Mouse (Mus musculus) limb, embryonic 12.5 days (tissue): ENCODE results near the gene Rab26. TPM values are rescaled to one million over a fixed set of nuclear protein-coding genes. Genes with fewer than 3 reads are reported as not detected.

Experiments
- ATAC-seq: fragments of 200-750 bp; cut with Nextera tagmentation; 2 replicates; pipeline ENCODE4 v1.8.0; 2017; ENCODE audit warnings: low read depth, moderate TSS enrichment; ENCODE audit not compliant: insufficient number of reproducible peaks, insufficient read depth, low FRiP score, low TSS enrichment
- H3K27ac ChIP-seq: fragments of 300-500 bp; sonication (generic); 2 replicates; pipeline ENCODE4 v1.5.1; 2016; ENCODE audit warnings: mild to moderate bottlenecking, moderate library complexity
- H3K27me3 ChIP-seq: fragments of 300-500 bp; sonication (generic); 2 replicates; pipeline ENCODE4 v1.6.1; 2016; ENCODE audit warnings: mild to moderate bottlenecking, moderate library complexity
- H3K36me3 ChIP-seq: fragments of 300-500 bp; sonication (generic); 2 replicates; pipeline ENCODE4 v1.6.1; 2016; ENCODE audit warnings: mild to moderate bottlenecking, moderate library complexity
- H3K4me1 ChIP-seq: fragments of 300-500 bp; sonication (generic); replicated peaks from 2 replicates; pipeline ENCODE4 v1.6.1; 2016
- H3K4me2 ChIP-seq: fragments of 300-500 bp; sonication (generic); 2 replicates; pipeline ENCODE4 v1.6.1; 2016; ENCODE audit warnings: mild to moderate bottlenecking, moderate library complexity
- H3K4me3 ChIP-seq: fragments of 300-500 bp; sonication (generic); replicated peaks from 2 replicates; pipeline ENCODE4 v1.5.1; 2016; ENCODE audit warnings: mild to moderate bottlenecking
- H3K9ac ChIP-seq: fragments of 300-500 bp; sonication (generic); replicated peaks from 2 replicates; pipeline ENCODE4 v1.6.1; 2016; ENCODE audit warnings: mild to moderate bottlenecking, moderate library complexity
- H3K9me3 ChIP-seq: fragments of 300-500 bp; sonication (generic); 2 replicates; pipeline ENCODE4 v1.6.1; 2016; ENCODE audit warnings: mild to moderate bottlenecking, moderate library complexity
- WGBS: fragments of 180-500 bp; shearing (Covaris S2); methylation state at CpG from one replicate; pipeline ENCODE4 v1.1.7; 2016; 5-methylcytosine and 5-hydroxymethylcytosine counted together
- polyA plus RNA-seq: library from polyadenylated mRNA; unstranded; fragments of >200 nt; fragmentation: Nextera tagmentation; extraction: Ambion mirVana; gene quantifications from 2 replicates; pipeline ENCODE4 v1.2.1, GENCODE M21; 2016

Gene Rab26
- 3.2 and 4.0 TPM in 2 replicates for polyA plus RNA-seq

- H3K36me3 ChIP-seq, result peaks cover 15% of the 10 kb centered on the region; the same call in 1 of the 2 replicates
- no peaks in the 10 kb centered on the region for H3K9me3 ChIP-seq
- peaks cover 50% of the 10 kb centered on the region for H3K4me1 ChIP-seq
- 89% methylated on average over 8 of the region's 8 CpGs for WGBS
- peak within 1 kb of the TSS; percentile 78 for H3K4me2 ChIP-seq
- no peak for ATAC-seq
- H3K9ac ChIP-seq, result peak within 1 kb of the TSS; percentile 54
- H3K4me3 ChIP-seq, result peak within 1 kb of the TSS; percentile 41
- no peak within 1 kb of the TSS for H3K27ac ChIP-seq
- H3K27me3 ChIP-seq, result no peaks in the 10 kb centered on the region
Measured at GRCm38 (mm10) chr17:24534160-24534718, at the start of gene Rab26. Rab26 (minus strand) TSS chr17:24534210.

GRCm38 (mm10) chr17:24580287-24580686 lies 46.3 kb upstream of the Rab26 start:
- ATAC-seq, result no peak
- H3K9ac ChIP-seq, result no peak overlapping the region
- WGBS, result 87% methylated on average over 2 of the region's 2 CpGs
- no peak overlapping the region for H3K4me2 ChIP-seq
- H3K4me1 ChIP-seq, result 0 out of 2 replicates have a peak, but pooled peaks cover 4% of the 10 kb centered on the region
- H3K9me3 ChIP-seq, result no peaks in the 10 kb centered on the region
- H3K36me3 ChIP-seq, result peaks cover 96% of the 10 kb centered on the region
- H3K27ac ChIP-seq, result no peak overlapping the region
- H3K4me3 ChIP-seq, result no peak overlapping the region
- no peaks in the 10 kb centered on the region for H3K27me3 ChIP-seq

- peaks cover 98% of the 10 kb centered on the region for H3K36me3 ChIP-seq
- H3K9ac ChIP-seq, result no peak overlapping the region
- H3K4me1 ChIP-seq, result 0 out of 2 replicates have a peak, but pooled peaks cover 4% of the 10 kb centered on the region
- no peak for ATAC-seq
- no peak overlapping the region for H3K4me3 ChIP-seq
- WGBS, result 99% methylated on average over 3 of the region's 3 CpGs
- no peaks in the 10 kb centered on the region for H3K9me3 ChIP-seq
- H3K27ac ChIP-seq, result no peak overlapping the region
- H3K27me3 ChIP-seq, result no peaks in the 10 kb centered on the region
- H3K4me2 ChIP-seq, result no peak overlapping the region
Measured at GRCm38 (mm10) chr17:24579532-24579931, 45.5 kb upstream of the Rab26 start.

- Histone ChIP-seq H3K27me3 (no peaks in the 10 kb centered on the region), H3K4me2 (no peak overlapping the region), H3K27ac (no peak overlapping the region), H3K9ac (no peak overlapping the region), H3K9me3 (no peaks in the 10 kb centered on the region), H3K4me1 (no peaks in the 10 kb centered on the region), H3K4me3 (no peak overlapping the region), H3K36me3 (peaks cover 98% of the 10 kb centered on the region)
- WGBS, result 96% methylated on average over 9 of the region's 9 CpGs
- no peak for ATAC-seq
Measured at GRCm38 (mm10) chr17:24573811-24574210, 39.8 kb upstream of the Rab26 start.

GRCm38 (mm10) chr17:24572651-24573245 lies 38.7 kb upstream of the Rab26 start:
- peaks cover 96% of the 10 kb centered on the region for H3K36me3 ChIP-seq
- no peak overlapping the region for H3K4me2 ChIP-seq
- H3K27ac ChIP-seq, result no peak overlapping the region
- no peaks in the 10 kb centered on the region for H3K4me1 ChIP-seq
- H3K4me3 ChIP-seq, result no peak overlapping the region
- no peaks in the 10 kb centered on the region for H3K9me3 ChIP-seq
- no peaks in the 10 kb centered on the region for H3K27me3 ChIP-seq
- ATAC-seq, result no peak
- H3K9ac ChIP-seq, result 0 out of 2 replicates have a peak overlapping the region, but pooled peaks have one; percentile 1
- WGBS, result 93% methylated on average over 12 of the region's 12 CpGs

GRCm38 (mm10) chr17:24569837-24570236 lies 35.8 kb upstream of the Rab26 start:
- no peak overlapping the region for H3K4me2 ChIP-seq
- no peaks in the 10 kb centered on the region for H3K9me3 ChIP-seq
- no peaks in the 10 kb centered on the region for H3K27me3 ChIP-seq
- 93% methylated on average over 4 of the region's 4 CpGs for WGBS
- peaks cover 95% of the 10 kb centered on the region for H3K36me3 ChIP-seq
- no peak for ATAC-seq
- H3K27ac ChIP-seq, result no peak overlapping the region
- H3K4me3 ChIP-seq, result no peak overlapping the region
- peaks cover 4% of the 10 kb centered on the region; the same call in 1 of the 2 replicates for H3K4me1 ChIP-seq
- H3K9ac ChIP-seq, result no peak overlapping the region

- Histone ChIP-seq H3K4me2 (no peak overlapping the region), H3K27ac (no peak overlapping the region), H3K27me3 (no peaks in the 10 kb centered on the region), H3K9ac (no peak overlapping the region), H3K36me3 (peaks cover 78% of the 10 kb centered on the region), H3K4me1 (peaks cover 4% of the 10 kb centered on the region; the same call in 1 of the 2 replicates), H3K4me3 (no peak overlapping the region), H3K9me3 (no peaks in the 10 kb centered on the region)
- no peak for ATAC-seq
- WGBS, result 84% methylated on average over 8 of the region's 8 CpGs
Measured at GRCm38 (mm10) chr17:24567034-24567779, 33.2 kb upstream of the Rab26 start.

- ATAC-seq, result no peak
- 85% methylated on average over 3 of the region's 3 CpGs for WGBS
- H3K4me2 ChIP-seq, result no peak overlapping the region
- H3K36me3 ChIP-seq, result peaks cover 64% of the 10 kb centered on the region
- H3K27ac ChIP-seq, result no peak overlapping the region
- no peaks in the 10 kb centered on the region for H3K9me3 ChIP-seq
- H3K4me3 ChIP-seq, result no peak overlapping the region
- H3K9ac ChIP-seq, result no peak overlapping the region
- peaks cover 4% of the 10 kb centered on the region; the same call in 1 of the 2 replicates for H3K4me1 ChIP-seq
- H3K27me3 ChIP-seq, result no peaks in the 10 kb centered on the region
Measured at GRCm38 (mm10) chr17:24565792-24566191, 31.8 kb upstream of the Rab26 start.

- Histone ChIP-seq H3K4me2 (no peak overlapping the region), H3K9me3 (no peaks in the 10 kb centered on the region), H3K9ac (no peak overlapping the region), H3K36me3 (peaks cover 57% of the 10 kb centered on the region), H3K4me1 (peaks cover 4% of the 10 kb centered on the region; the same call in 1 of the 2 replicates), H3K27ac (no peak overlapping the region), H3K27me3 (no peaks in the 10 kb centered on the region), H3K4me3 (no peak overlapping the region)
- ATAC-seq, result no peak
- WGBS, result 84% methylated on average over 3 of the region's 3 CpGs
Measured at GRCm38 (mm10) chr17:24565092-24565491, 31.1 kb upstream of the Rab26 start.

- Histone ChIP-seq H3K36me3 (peaks cover 50% of the 10 kb centered on the region), H3K4me2 (no peak overlapping the region), H3K4me3 (no peak overlapping the region), H3K27ac (no peak overlapping the region), H3K4me1 (peaks cover 6% of the 10 kb centered on the region), H3K27me3 (no peaks in the 10 kb centered on the region), H3K9me3 (no peaks in the 10 kb centered on the region), H3K9ac (no peak overlapping the region)
- ATAC-seq, result no peak
- WGBS, result 87% methylated on average over 4 of the region's 4 CpGs
Measured at GRCm38 (mm10) chr17:24564422-24564821, 30.4 kb upstream of the Rab26 start.

- peaks cover 14% of the 10 kb centered on the region for H3K4me1 ChIP-seq
- H3K9ac ChIP-seq, result no peak overlapping the region
- H3K9me3 ChIP-seq, result no peaks in the 10 kb centered on the region
- H3K4me2 ChIP-seq, result no peak overlapping the region
- H3K4me3 ChIP-seq, result no peak overlapping the region
- H3K27ac ChIP-seq, result no peak overlapping the region
- H3K27me3 ChIP-seq, result no peaks in the 10 kb centered on the region
- 82% methylated on average over 5 of the region's 5 CpGs for WGBS
- H3K36me3 ChIP-seq, result peaks cover 42% of the 10 kb centered on the region
- ATAC-seq, result no peak
Measured at GRCm38 (mm10) chr17:24563638-24564037, 29.6 kb upstream of the Rab26 start.
